Mouse (Mus musculus) erythroid progenitor cell, adult 5-6 weeks (primary cell): ENCODE results near the gene Zfp217. TPM values are rescaled to one million over a fixed set of nuclear protein-coding genes. Genes with fewer than 3 reads are reported as not detected.
A peak's percentile ranks its signal among the peaks of the same experiment; 100 is the strongest.
"Not testable (repeated sequence)": the region's sequence is repeated elsewhere in the genome, so short reads cannot be mapped to it uniquely, and the experiment has no call there.

Experiments used
- ATAC-seq: replicated peaks from 2 replicates; pipeline ENCODE4 v1.8.0; 2016; ENCODE audit warnings: moderate number of reproducible peaks, mild to moderate bottlenecking, moderate TSS enrichment, inconsistent platforms; ENCODE audit not compliant: poor library complexity, low FRiP score, severe bottlenecking
- total RNA-seq, 2 experiments: library from RNA; stranded (forward) in 1 of 2; stranded (reverse) in 1 of 2; fragments of 150-400 nt in 1 of 2; fragments of 186-747, 209-891 nt in 1 of 2; gene quantifications; 2 replicates each; pipeline versions ENCODE4 v1.2.3 to v1.2.4; 2015 to 2017; ENCODE audit warnings: low replicate concordance in 2 of 2

Zfp217 gene
- total RNA-seq (2015; ENCODE audit: low replicate concordance) (19.7 and 20.9 TPM in 2 replicates), total RNA-seq (2017; ENCODE audit: low replicate concordance) (25.7 and 33.9 TPM in 2 replicates)

GRCm38 (mm10) chr2:170147661-170148153 is at the start of gene Zfp217:
Gene Zfp217, minus strand, starts transcription at chr2:170148103.
- peak; percentile 62 for ATAC-seq

- no peak for ATAC-seq
Observed at GRCm38 (mm10) chr2:170195542-170196089, 47.7 kb upstream of the Zfp217 start.

GRCm38 (mm10) chr2:170194845-170195244 is 46.9 kb upstream of the Zfp217 start:
- no peak for ATAC-seq

GRCm38 (mm10) chr2:170193850-170194249 is 45.9 kb upstream of the Zfp217 start:
- ATAC-seq, result no peak

GRCm38 (mm10) chr2:170193211-170193610 is 45.3 kb upstream of the Zfp217 start:
- peak; percentile 39 for ATAC-seq

GRCm38 (mm10) chr2:170192731-170193149 is 44.8 kb upstream of the Zfp217 start:
- ATAC-seq, result peak; percentile 44; the same call in 1 of the 2 replicates

GRCm38 (mm10) chr2:170188721-170189120 is 40.8 kb upstream of the Zfp217 start:
- ATAC-seq, result no peak

GRCm38 (mm10) chr2:170185137-170185837 is 37.4 kb upstream of the Zfp217 start:
- ATAC-seq, result no peak

- ATAC-seq, result peak; percentile 66
Observed at GRCm38 (mm10) chr2:170184175-170184983, 36.5 kb upstream of the Zfp217 start.

GRCm38 (mm10) chr2:170183851-170184174 is 35.9 kb upstream of the Zfp217 start:
- ATAC-seq, result no peak

- no peak for ATAC-seq
Observed at GRCm38 (mm10) chr2:170181862-170182261, 34.0 kb upstream of the Zfp217 start.

GRCm38 (mm10) chr2:170180769-170181168 is 32.9 kb upstream of the Zfp217 start:
- ATAC-seq, result not testable (repeated sequence)

GRCm38 (mm10) chr2:170179317-170179716 is 31.4 kb upstream of the Zfp217 start:
- ATAC-seq, result no peak

- ATAC-seq, result no peak
Observed at GRCm38 (mm10) chr2:170177323-170177722, 29.4 kb upstream of the Zfp217 start.

- no peak for ATAC-seq
Observed at GRCm38 (mm10) chr2:170176284-170176926, 28.5 kb upstream of the Zfp217 start.

GRCm38 (mm10) chr2:170175661-170176150 is 27.8 kb upstream of the Zfp217 start:
- ATAC-seq, result no peak

- ATAC-seq, result no peak
Observed at GRCm38 (mm10) chr2:170175190-170175589, 27.3 kb upstream of the Zfp217 start.

GRCm38 (mm10) chr2:170169062-170169461 is 21.2 kb upstream of the Zfp217 start:
- no peak for ATAC-seq

- no peak for ATAC-seq
Observed at GRCm38 (mm10) chr2:170165649-170166048, 17.7 kb upstream of the Zfp217 start.
